Mouse (Mus musculus) MEL (cell line): Measurements from ENCODE around the gene Slfn8. TPM values are rescaled to one million over a fixed set of nuclear protein-coding genes. Genes with fewer than 3 reads are reported as not detected.

Experiments
- DNase-seq: peaks from one replicate; pipeline ENCODE4 v3.0.0; 2011; ENCODE audit warnings: low read depth, low spot score
- H3K27ac ChIP-seq: 2 replicates; pipeline ENCODE4 v1.5.1; 2012; ENCODE audit warnings: low read depth, mild to moderate bottlenecking, control low read depth, low read length, moderate library complexity; ENCODE audit not compliant: control insufficient read depth
- H3K27me3 ChIP-seq, 2 experiments: fragments of 150-350 bp in 1 of 2; sonication (generic) in 1 of 2; 2 replicates each; pipeline ENCODE4 v1.6.1; 2012; ENCODE audit warnings: low read length in 2 of 2, mild to moderate bottlenecking in 2 of 2, improper control_type of control experiment in 1 of 2, moderate library complexity in 1 of 2; ENCODE audit not compliant: insufficient read depth in 2 of 2, control insufficient read depth in 1 of 2
- H3K36me3 ChIP-seq, 2 experiments: 2 replicates each; pipeline ENCODE4 v1.6.1; 2012 to 2014; ENCODE audit warnings: low read length in 2 of 2, improper control_type of control experiment in 1 of 2, inconsistent platforms in 1 of 2, mild to moderate bottlenecking in 1 of 2; ENCODE audit not compliant: insufficient read depth in 2 of 2, control insufficient read depth in 1 of 2
- H3K4me1 ChIP-seq, 2 experiments: fragments of 150-350 bp in 1 of 2; sonication (generic) in 1 of 2; 2 replicates each; pipeline ENCODE4 v1.6.1; 2012; ENCODE audit warnings: low read length in 2 of 2, improper control_type of control experiment in 1 of 2, mild to moderate bottlenecking in 1 of 2; ENCODE audit not compliant: insufficient read depth in 2 of 2, control insufficient read depth in 1 of 2
- H3K4me3 ChIP-seq, 2 experiments: fragments of 150-350 bp in 1 of 2; sonication (generic) in 1 of 2; 2 replicates each; pipeline ENCODE4 v1.5.1; 2012; ENCODE audit warnings: low read depth in 2 of 2, low read length in 2 of 2, mild to moderate bottlenecking in 2 of 2, moderate library complexity in 2 of 2, control low read depth in 1 of 2, improper control_type of control experiment in 1 of 2; ENCODE audit not compliant: control insufficient read depth in 1 of 2, insufficient read depth in 1 of 2
- H3K79me2 ChIP-seq: 2 replicates; pipeline ENCODE4 v1.6.1; 2012; ENCODE audit warnings: mild to moderate bottlenecking, low read length, moderate library complexity; ENCODE audit not compliant: control insufficient read depth, poor library complexity, insufficient read depth
- H3K9ac ChIP-seq: 2 replicates; pipeline ENCODE4 v1.6.1; 2012; ENCODE audit warnings: low read depth, mild to moderate bottlenecking, control low read depth, low read length, moderate library complexity; ENCODE audit not compliant: control insufficient read depth, poor library complexity, severe bottlenecking
- H3K9me3 ChIP-seq: fragments of 150-350 bp; sonication (generic); replicated peaks from 2 replicates; pipeline ENCODE4 v1.6.1; 2012; ENCODE audit warnings: mild to moderate bottlenecking, low read length, improper control_type of control experiment, moderate library complexity; ENCODE audit not compliant: insufficient read depth
- BHLHE40 ChIP-seq: IDR thresholded peaks from 2 replicates; pipeline ENCODE4 v1.6.1; 2012; ENCODE audit warnings: low read depth, mild to moderate bottlenecking, inconsistent platforms, low read length, improper control_type of control experiment, borderline replicate concordance
- CHD2 ChIP-seq: IDR thresholded peaks from 2 replicates; pipeline ENCODE4 v1.6.1; 2011; ENCODE audit warnings: low read length, improper control_type of control experiment
- CTCF ChIP-seq, 3 experiments: IDR thresholded peaks in 2 of 3; conservative IDR thresholded peaks in 1 of 3; 2 replicates each; pipeline ENCODE4 v1.5.1; 2011 to 2012; ENCODE audit warnings: low read length in 3 of 3, low read depth in 2 of 3, mild to moderate bottlenecking in 2 of 3, improper control_type of control experiment in 1 of 3, inconsistent platforms in 1 of 3, mixed read lengths in 1 of 3, moderate library complexity in 1 of 3; ENCODE audit not compliant: control insufficient read depth in 1 of 3, insufficient read depth in 1 of 3, poor library complexity in 1 of 3, severe bottlenecking in 1 of 3
- ELF1 ChIP-seq: IDR thresholded peaks from 2 replicates; pipeline ENCODE4 v1.6.1; 2014; ENCODE audit warnings: low read depth, mild to moderate bottlenecking, inconsistent platforms, low read length, improper control_type of control experiment, moderate library complexity
- EP300 ChIP-seq, 2 experiments: IDR thresholded peaks; 2 replicates each; pipeline ENCODE4 v1.6.1; 2011; ENCODE audit warnings: improper control_type of control experiment in 2 of 2, low read length in 2 of 2, low read depth in 1 of 2, mild to moderate bottlenecking in 1 of 2
- GATA1 ChIP-seq: IDR thresholded peaks from 2 replicates; pipeline ENCODE4 v1.6.1; 2011; ENCODE audit warnings: low read depth, low read length, improper control_type of control experiment
- HCFC1 ChIP-seq: IDR thresholded peaks from 2 replicates; pipeline ENCODE4 v1.6.1; 2012; ENCODE audit warnings: low read depth, mild to moderate bottlenecking, inconsistent platforms, low read length, improper control_type of control experiment, moderate library complexity
- JUND ChIP-seq: IDR thresholded peaks from 2 replicates; pipeline ENCODE4 v1.6.1; 2011; ENCODE audit warnings: low read depth, mild to moderate bottlenecking, improper control_type of control experiment, low read length
- KAT2A ChIP-seq: conservative IDR thresholded peaks from 2 replicates; pipeline ENCODE4 v1.6.1; 2012; ENCODE audit warnings: low read depth, low read length, improper control_type of control experiment, inconsistent platforms
- MAX ChIP-seq: IDR thresholded peaks from 2 replicates; pipeline ENCODE4 v1.6.1; 2011; ENCODE audit warnings: low read length, improper control_type of control experiment
- NRF1 ChIP-seq: IDR thresholded peaks from 2 replicates; pipeline ENCODE4 v1.6.1; 2014; ENCODE audit warnings: low read depth, mild to moderate bottlenecking, inconsistent platforms, low read length, improper control_type of control experiment, moderate library complexity; ENCODE audit not compliant: poor library complexity, insufficient read depth, severe bottlenecking
- POLR2A ChIP-seq, 2 experiments: IDR thresholded peaks; 2 replicates each; pipeline ENCODE4 v1.6.1; 2011 to 2012; ENCODE audit warnings: low read length in 2 of 2, mild to moderate bottlenecking in 2 of 2, control low read depth in 1 of 2, improper control_type of control experiment in 1 of 2, low read depth in 1 of 2, moderate library complexity in 1 of 2; ENCODE audit not compliant: control insufficient read depth in 1 of 2, insufficient read depth in 1 of 2, poor library complexity in 1 of 2
- POLR2AphosphoS2 ChIP-seq: IDR thresholded peaks from 2 replicates; pipeline ENCODE4 v1.6.1; 2011; ENCODE audit warnings: low read length, improper control_type of control experiment
- POLR2AphosphoS5 ChIP-seq: IDR thresholded peaks from 2 replicates; pipeline ENCODE4 v1.6.1; 2012; ENCODE audit warnings: low read depth, borderline replicate concordance, mild to moderate bottlenecking, inconsistent platforms, low read length, moderate library complexity, mixed read lengths
- RAD21 ChIP-seq: IDR thresholded peaks from 2 replicates; pipeline ENCODE4 v1.6.1; 2011; ENCODE audit warnings: mild to moderate bottlenecking, low read depth, low read length, improper control_type of control experiment
- TBP ChIP-seq: IDR thresholded peaks from 2 replicates; pipeline ENCODE4 v1.8.0; 2011; ENCODE audit warnings: low read depth, low read length, improper control_type of control experiment
- TCF12 ChIP-seq: IDR thresholded peaks from 2 replicates; pipeline ENCODE4 v1.6.1; 2014; ENCODE audit warnings: low read depth, mild to moderate bottlenecking, inconsistent platforms, low read length, improper control_type of control experiment, moderate library complexity
- ZMIZ1 ChIP-seq: IDR thresholded peaks from 2 replicates; pipeline ENCODE4 v1.6.1; 2012; ENCODE audit warnings: low read depth, mild to moderate bottlenecking, inconsistent platforms, low read length, improper control_type of control experiment, moderate library complexity
- polyA plus RNA-seq, 2 experiments: library from polyadenylated mRNA; stranded (reverse) in 1 of 2; unstranded in 1 of 2; fragments of >175 nt in 1 of 2; fragments of >200 nt in 1 of 2; gene quantifications; 2 replicates each; pipeline versions ENCODE4 v1.2.1 to v1.2.4; 2012; ENCODE audit warnings: low replicate concordance in 2 of 2, low read depth in 1 of 2; ENCODE audit not compliant: insufficient read length in 2 of 2, insufficient read depth in 1 of 2, missing spikeins in 1 of 2
- total RNA-seq: library from RNA; depleted of rRNA; stranded (reverse); fragments of 300-350 nt; gene quantifications from 2 replicates; pipeline ENCODE4 v1.2.3, GENCODE M21; 2012

Slfn8 gene
- total and polyA plus RNA-seq, 3 experiments: 11.6 to 47.2 (median 11.9) TPM

GRCm38 (mm10) chr11:83041000-83041399, 20.4 kb upstream of the Slfn8 start:
- TF ChIP-seq POLR2AphosphoS2 (no peak), ELF1 (no peak), POLR2A (IDR thresholded peaks at IDR 0.05; ENCODE audit: control insufficient read depth in 1 of 2, insufficient read depth in 1 of 2, low read depth in 1 of 2, low read length in 2 of 2, poor library complexity in 1 of 2) (no peak), JUND (no peak), CHD2 (no peak), NRF1 (no peak), HCFC1 (no peak), TCF12 (peak; percentile 61; the same call in 1 of the 2 replicates), MAX (0 out of 2 replicates have a peak, but pooled peaks have one; percentile 16), GATA1 (peak; percentile 86), RAD21 (no peak), KAT2A (no peak), TBP (no peak), BHLHE40 (no peak), ZMIZ1 (no peak), EP300 (IDR thresholded peaks at IDR 0.05; ENCODE audit: low read depth in 1 of 2, low read length in 2 of 2) (peak; percentile 52 to 67), POLR2AphosphoS5 (no peak)
- TF ChIP-seq, all 39 proteins: peak for 4
- no peak overlapping the region for H3K4me3 ChIP-seq
- no peak overlapping the region for H3K27ac ChIP-seq
- peaks cover 0 to 6% of the 10 kb centered on the region in 2 experiments; a peak in 1 of 4 replicates for H3K4me1 ChIP-seq
- H3K9ac ChIP-seq: no peak overlapping the region
- no peak for DNase-seq
- no peaks in the 10 kb centered on the region; a peak in 1 of 4 replicates for H3K36me3 ChIP-seq
- no peaks in the 10 kb centered on the region for H3K79me2 ChIP-seq
- no peaks in the 10 kb centered on the region for H3K27me3 ChIP-seq
- no peaks in the 10 kb centered on the region for H3K9me3 ChIP-seq

- H3K9ac ChIP-seq: no peak overlapping the region
- no peaks in the 10 kb centered on the region for H3K27me3 ChIP-seq
- H3K79me2 ChIP-seq: no peaks in the 10 kb centered on the region
- no peak overlapping the region for H3K4me3 ChIP-seq
- peak; percentile 71 for DNase-seq
- peaks cover 0 to 6% of the 10 kb centered on the region in 2 experiments; a peak in 1 of 4 replicates for H3K4me1 ChIP-seq
- H3K36me3 ChIP-seq: no peaks in the 10 kb centered on the region; a peak in 1 of 4 replicates
- peak; percentile 4; the same call in 1 of the 2 replicates for TF ChIP-seq RAD21
- peak in 1 of 3 experiments; percentile 16; a peak in 2 of 6 replicates for TF ChIP-seq CTCF (IDR thresholded peaks at IDR 0.05 in 2 of 3, conservative IDR thresholded peaks at IDR 0.05 in 1 of 3; ENCODE audit: control insufficient read depth in 1 of 3, insufficient read depth in 1 of 3, low read depth in 2 of 3, low read length in 3 of 3, poor library complexity in 1 of 3, severe bottlenecking in 1 of 3)
- no peak for TF ChIP-seq GATA1
- TF ChIP-seq MAX: no peak
- no peaks in the 10 kb centered on the region for H3K9me3 ChIP-seq
- no peak overlapping the region for H3K27ac ChIP-seq
Measured at GRCm38 (mm10) chr11:83040325-83040724, 19.7 kb upstream of the Slfn8 start.
